Mouse (Mus musculus): ENCODE measurements around the gene Mbip. TPM values are rescaled to one million over a fixed set of nuclear protein-coding genes. Genes with fewer than 3 reads are reported as not detected.

Gene Mbip
- polyA plus RNA-seq, 1 experiment from 2014 or later, result 65.7 TPM

GRCm38 (mm10) chr12:56305758-56306157, 39.9 kb downstream of the Mbip start:
- no peak overlapping the region for H3K27ac ChIP-seq
- ATAC-seq, result no peak
- H3K9me3 ChIP-seq (replicated peaks), result no peaks in the 10 kb centered on the region
- 81% methylated on average over 6 of the region's 6 CpGs for WGBS
- no peak overlapping the region for H3K4me3 ChIP-seq
- H3K4me1 ChIP-seq, result peaks cover 14% of the 10 kb centered on the region
- no peak overlapping the region for H3K9ac ChIP-seq
- H3K27me3 ChIP-seq, result no peaks in the 10 kb centered on the region
- H3K4me2 ChIP-seq, result no peak overlapping the region
- H3K36me3 ChIP-seq (ENCODE audit: poor library complexity, severe bottlenecking), result no peaks in the 10 kb centered on the region

- Histone ChIP-seq H3K4me3 (peak overlapping the region; percentile 36), H3K9me3 (replicated peaks) (no peaks in the 10 kb centered on the region), H3K27ac (no peak overlapping the region), H3K27me3 (0 out of 2 replicates have a peak, but pooled peaks cover 8% of the 10 kb centered on the region), H3K9ac (0 out of 2 replicates have a peak overlapping the region, but pooled peaks have one; percentile 64), H3K4me1 (peaks cover 25% of the 10 kb centered on the region), H3K36me3 (ENCODE audit: poor library complexity, severe bottlenecking) (no peaks in the 10 kb centered on the region), H3K4me2 (peak overlapping the region; percentile 67)
- ATAC-seq, result peak; percentile 53
- WGBS, result 38% methylated on average over 4 of the region's 4 CpGs
Measured at GRCm38 (mm10) chr12:56302321-56303017, 43.2 kb downstream of the Mbip start.

DNA sequence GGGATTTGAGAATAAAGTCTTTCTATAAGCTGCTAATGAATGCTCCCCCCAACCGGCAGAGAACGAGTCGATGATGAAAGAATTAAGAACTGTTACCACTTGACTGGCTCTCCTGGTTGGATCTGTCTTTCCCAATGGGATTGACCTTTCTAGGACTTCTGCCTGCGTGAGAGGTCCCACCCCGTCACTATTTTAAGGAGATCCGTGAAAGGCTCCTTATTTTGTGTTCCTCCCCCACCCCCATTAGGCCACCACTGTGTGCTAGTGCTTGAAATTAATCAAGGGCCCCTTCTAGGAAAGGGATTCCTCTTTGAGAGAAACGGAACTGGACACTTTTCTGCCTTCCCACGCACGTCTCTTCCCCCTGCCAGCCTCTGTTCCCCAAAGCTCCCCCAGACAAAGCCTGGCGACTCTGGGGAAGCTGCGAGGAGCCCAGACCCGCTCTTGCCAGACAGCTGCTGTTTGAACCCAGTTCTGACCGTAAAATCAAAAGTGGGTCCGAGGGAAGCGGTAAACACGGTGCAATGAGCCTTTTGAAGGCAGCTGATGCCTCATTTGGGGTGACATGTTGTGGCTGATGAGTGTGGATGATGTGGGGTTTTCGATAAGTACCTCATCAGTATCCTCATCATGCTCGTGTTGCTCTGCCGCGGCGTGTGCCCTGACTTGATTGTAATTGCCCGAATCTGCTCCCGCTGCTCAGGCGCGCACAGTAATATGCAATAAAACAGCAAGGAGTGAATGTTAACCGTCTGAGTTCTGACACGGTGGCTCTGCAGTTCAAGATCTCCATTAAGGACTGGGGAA, 44.0 kb downstream of the Mbip start:
- peak overlapping the region; percentile 67 for H3K4me2 ChIP-seq
- H3K27ac ChIP-seq, result peak overlapping the region; percentile 76
- no peaks in the 10 kb centered on the region for H3K36me3 ChIP-seq (ENCODE audit: poor library complexity, severe bottlenecking)
- ATAC-seq, result peak; percentile 83
- no peaks in the 10 kb centered on the region for H3K9me3 ChIP-seq (replicated peaks)
- peak overlapping the region; percentile 64 for H3K9ac ChIP-seq
- 5% methylated on average over 27 of the region's 27 CpGs for WGBS
- H3K4me1 ChIP-seq, result peaks cover 29% of the 10 kb centered on the region
- H3K27me3 ChIP-seq, result 0 out of 2 replicates have a peak, but pooled peaks cover 8% of the 10 kb centered on the region
- peak overlapping the region; percentile 36 for H3K4me3 ChIP-seq

DNA sequence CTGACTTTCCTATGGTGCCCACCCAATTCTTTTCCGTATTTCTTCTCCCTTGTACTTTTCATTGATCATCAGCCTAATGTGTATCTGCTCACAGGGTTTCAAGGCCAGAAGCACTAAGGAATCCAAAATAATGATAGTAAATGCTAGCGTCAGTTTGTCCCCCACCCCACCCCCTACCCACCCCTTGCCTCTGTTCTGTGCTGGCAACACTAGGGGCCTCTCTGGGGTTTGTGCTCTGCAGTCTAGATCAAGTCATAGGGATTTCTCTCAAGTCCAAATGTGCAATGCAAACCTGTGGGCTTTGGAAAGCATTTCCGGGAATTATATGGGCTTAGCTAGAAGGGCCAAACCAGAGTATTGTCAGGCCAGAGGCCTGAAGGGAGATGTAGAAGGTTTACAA, 46.1 kb downstream of the Mbip start:
- H3K4me2 ChIP-seq, result no peak overlapping the region
- H3K4me3 ChIP-seq, result no peak overlapping the region
- H3K9ac ChIP-seq, result no peak overlapping the region
- 62% methylated on average over 3 of the region's 3 CpGs for WGBS
- H3K27ac ChIP-seq, result no peak overlapping the region
- H3K36me3 ChIP-seq (ENCODE audit: poor library complexity, severe bottlenecking), result no peaks in the 10 kb centered on the region
- H3K9me3 ChIP-seq (replicated peaks), result no peaks in the 10 kb centered on the region
- peaks cover 29% of the 10 kb centered on the region for H3K4me1 ChIP-seq
- ATAC-seq, result no peak
- H3K27me3 ChIP-seq, result 0 out of 2 replicates have a peak, but pooled peaks cover 8% of the 10 kb centered on the region

- peaks cover 29% of the 10 kb centered on the region for H3K4me1 ChIP-seq
- WGBS, result 31% methylated on average over 1 of the region's 1 CpGs
- H3K9me3 ChIP-seq (replicated peaks), result no peaks in the 10 kb centered on the region
- H3K4me3 ChIP-seq, result no peak overlapping the region
- no peak overlapping the region for H3K9ac ChIP-seq
- H3K27ac ChIP-seq, result no peak overlapping the region
- H3K36me3 ChIP-seq (ENCODE audit: poor library complexity, severe bottlenecking), result no peaks in the 10 kb centered on the region
- 0 out of 2 replicates have a peak, but pooled peaks cover 8% of the 10 kb centered on the region for H3K27me3 ChIP-seq
- ATAC-seq, result no peak
- no peak overlapping the region for H3K4me2 ChIP-seq
Measured at GRCm38 (mm10) chr12:56298919-56299318, 46.8 kb downstream of the Mbip start.

GRCm38 (mm10) chr12:56297921-56298830, 47.5 kb downstream of the Mbip start:
- WGBS, result 4% methylated on average over 21 of the region's 21 CpGs
- H3K9ac ChIP-seq, result peak overlapping the region; percentile 12; the same call in 1 of the 2 replicates

GRCm38 (mm10) chr12:56297099-56297498, 48.6 kb downstream of the Mbip start:
- 0 out of 2 replicates have a peak, but pooled peaks cover 8% of the 10 kb centered on the region for H3K27me3 ChIP-seq
- no peak overlapping the region for H3K4me2 ChIP-seq
- WGBS, result 52% methylated on average over 5 of the region's 5 CpGs
- H3K36me3 ChIP-seq (ENCODE audit: poor library complexity, severe bottlenecking), result no peaks in the 10 kb centered on the region
- ATAC-seq, result 0 out of 2 replicates have a peak, but pooled peaks have one; percentile 41
- H3K4me1 ChIP-seq, result peaks cover 23% of the 10 kb centered on the region
- no peak overlapping the region for H3K4me3 ChIP-seq
- H3K27ac ChIP-seq, result no peak overlapping the region
- H3K9me3 ChIP-seq (replicated peaks), result no peaks in the 10 kb centered on the region
- no peak overlapping the region for H3K9ac ChIP-seq

More at GRCm38 (mm10) chr12:56297921-56298830, 47.5 kb downstream of the Mbip start:
- 0 out of 2 replicates have a peak, but pooled peaks cover 8% of the 10 kb centered on the region for H3K27me3 ChIP-seq
- H3K9me3 ChIP-seq (replicated peaks), result no peaks in the 10 kb centered on the region
- H3K4me3 ChIP-seq, result no peak overlapping the region
- peak overlapping the region; percentile 41 for H3K4me2 ChIP-seq
- H3K4me1 ChIP-seq, result peaks cover 29% of the 10 kb centered on the region
- no peaks in the 10 kb centered on the region for H3K36me3 ChIP-seq (ENCODE audit: poor library complexity, severe bottlenecking)
- no peak for ATAC-seq
- no peak overlapping the region for H3K27ac ChIP-seq

DNA sequence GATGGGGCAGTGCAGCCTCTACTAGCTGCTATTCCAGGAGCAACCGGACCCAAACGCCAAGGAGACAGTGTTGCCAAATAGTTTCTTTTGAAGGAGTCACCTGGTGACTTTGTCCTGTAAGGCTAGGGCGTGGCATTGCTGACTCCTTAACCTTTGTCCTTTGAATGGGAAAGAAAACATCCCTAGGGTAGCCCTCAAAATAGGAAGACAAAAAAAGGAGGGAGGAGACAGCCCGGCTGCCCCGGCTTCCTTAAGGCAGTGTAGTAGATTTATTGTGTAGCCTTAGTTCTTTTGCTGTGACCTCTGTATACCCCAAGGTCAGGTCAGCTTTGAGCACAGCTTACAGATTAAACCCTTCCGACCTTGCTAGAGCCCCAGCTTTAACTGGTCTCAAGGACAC, 49.2 kb downstream of the Mbip start:
- Histone ChIP-seq H3K9me3 (replicated peaks) (no peaks in the 10 kb centered on the region), H3K27ac (no peak overlapping the region), H3K36me3 (ENCODE audit: poor library complexity, severe bottlenecking) (no peaks in the 10 kb centered on the region), H3K27me3 (0 out of 2 replicates have a peak, but pooled peaks cover 8% of the 10 kb centered on the region), H3K4me2 (no peak overlapping the region), H3K4me1 (peaks cover 17% of the 10 kb centered on the region), H3K9ac (no peak overlapping the region), H3K4me3 (no peak overlapping the region)
- ATAC-seq, result peak; percentile 37; the same call in 1 of the 2 replicates
- 28% methylated on average over 6 of the region's 6 CpGs for WGBS

- WGBS, result 78% methylated on average over 3 of the region's 3 CpGs
- no peak overlapping the region for H3K27ac ChIP-seq
- no peaks in the 10 kb centered on the region for H3K9me3 ChIP-seq (replicated peaks)
- no peak for ATAC-seq
- no peak overlapping the region for H3K4me3 ChIP-seq
- 0 out of 2 replicates have a peak, but pooled peaks cover 8% of the 10 kb centered on the region for H3K27me3 ChIP-seq
- H3K36me3 ChIP-seq (ENCODE audit: poor library complexity, severe bottlenecking), result no peaks in the 10 kb centered on the region
- peaks cover 15% of the 10 kb centered on the region; the same call in 1 of the 2 replicates for H3K4me1 ChIP-seq
- no peak overlapping the region for H3K4me2 ChIP-seq
- H3K9ac ChIP-seq, result no peak overlapping the region
Measured at GRCm38 (mm10) chr12:56295160-56295559, 50.5 kb downstream of the Mbip start.

GRCm38 (mm10) chr12:56288548-56288947, 57.1 kb downstream of the Mbip start:
- no peak for ATAC-seq
- H3K27me3 ChIP-seq, result no peaks in the 10 kb centered on the region

DNA sequence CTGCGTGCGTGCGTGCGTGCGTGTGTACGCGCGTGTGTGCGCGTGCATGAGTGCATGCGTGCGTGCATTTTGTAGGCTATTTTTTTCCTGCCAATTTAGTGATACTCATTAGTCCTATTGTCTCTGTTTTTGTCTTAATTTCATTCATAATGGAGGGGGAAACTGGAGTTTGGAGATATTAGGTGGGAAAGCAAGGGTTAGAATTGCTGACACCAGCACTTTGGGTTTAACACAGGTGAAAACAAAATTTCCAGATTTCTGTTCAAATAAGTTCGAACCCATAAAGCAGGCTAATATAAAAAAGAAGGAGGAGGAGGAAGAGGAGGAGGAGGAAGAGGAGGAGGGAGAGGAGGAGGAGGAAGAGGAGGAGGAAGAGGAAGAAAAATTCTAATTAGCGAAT, 58.9 kb downstream of the Mbip start:
- Histone ChIP-seq H3K4me2 (no peak overlapping the region), H3K9ac (no peak overlapping the region), H3K4me3 (no peak overlapping the region), H3K36me3 (ENCODE audit: poor library complexity, severe bottlenecking) (no peaks in the 10 kb centered on the region), H3K27ac (no peak overlapping the region), H3K27me3 (no peaks in the 10 kb centered on the region), H3K4me1 (no peaks in the 10 kb centered on the region), H3K9me3 (replicated peaks) (no peaks in the 10 kb centered on the region)
- 97% methylated on average over 14 of the region's 14 CpGs for WGBS
- ATAC-seq, result no peak

More at GRCm38 (mm10) chr12:56288548-56288947, 57.1 kb downstream of the Mbip start:
- Histone ChIP-seq H3K9me3 (replicated peaks) (no peaks in the 10 kb centered on the region), H3K4me2 (no peak overlapping the region), H3K9ac (no peak overlapping the region), H3K4me3 (no peak overlapping the region), H3K36me3 (ENCODE audit: poor library complexity, severe bottlenecking) (no peaks in the 10 kb centered on the region), H3K4me1 (no peaks in the 10 kb centered on the region), H3K27ac (no peak overlapping the region)
- WGBS, result 86% methylated on average over 3 of the region's 3 CpGs
